Mouse (Mus musculus): ENCODE results near the gene Tsn. TPM values are rescaled to one million over a fixed set of nuclear protein-coding genes. Genes with fewer than 3 reads are reported as not detected.
A peak's percentile ranks its signal among the peaks of the same experiment; 100 is the strongest.

Tsn gene
- 100 to 1,000 TPM; 107 to 110 TPM for total RNA-seq (2021)

DNA sequence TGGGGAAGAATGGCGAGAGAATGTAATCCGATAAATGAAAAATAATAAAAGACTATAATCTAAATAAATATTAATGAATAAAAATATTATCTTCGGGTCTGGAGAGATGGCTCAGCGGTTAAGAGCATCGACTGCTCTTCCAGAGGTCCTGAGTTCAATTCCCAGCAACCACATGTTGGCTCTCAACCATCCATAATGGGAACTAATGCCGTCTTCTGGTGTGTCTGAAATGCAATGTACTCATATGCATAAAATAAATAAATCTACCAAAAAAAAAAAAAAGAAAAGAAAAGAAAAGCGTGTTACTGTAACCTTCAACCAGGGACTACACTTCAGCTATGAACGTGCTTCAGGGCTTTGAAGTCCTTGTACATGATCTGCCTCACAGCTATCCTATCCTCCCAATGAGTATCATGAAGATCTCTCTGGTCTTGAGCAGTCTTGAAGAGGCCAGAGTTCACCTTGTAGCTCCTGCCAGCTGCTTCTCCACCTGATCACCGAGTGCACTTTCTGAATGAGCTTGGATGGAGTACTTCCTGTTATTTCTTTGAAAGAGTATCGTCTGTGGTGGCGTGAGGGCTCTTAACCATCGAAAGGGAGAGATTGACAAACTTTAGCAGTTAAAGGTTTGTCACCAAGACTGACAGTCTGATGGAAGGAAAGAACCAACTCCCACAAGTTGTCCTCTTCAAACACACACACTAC lies at the start of gene Tsn:
Gene Tsn, minus strand, starts transcription at position 118 of the 705 bp plus-strand sequence.
- no peak for DNase-seq (ENCODE audit: low spot score in 2 of 2)
- intact Hi-C loops (cut with DNase I): loop anchor here (2.0 kb wide), 1 partner anchor 77 kb away; the partner anchor contains the start of gene Clasp1

DNA sequence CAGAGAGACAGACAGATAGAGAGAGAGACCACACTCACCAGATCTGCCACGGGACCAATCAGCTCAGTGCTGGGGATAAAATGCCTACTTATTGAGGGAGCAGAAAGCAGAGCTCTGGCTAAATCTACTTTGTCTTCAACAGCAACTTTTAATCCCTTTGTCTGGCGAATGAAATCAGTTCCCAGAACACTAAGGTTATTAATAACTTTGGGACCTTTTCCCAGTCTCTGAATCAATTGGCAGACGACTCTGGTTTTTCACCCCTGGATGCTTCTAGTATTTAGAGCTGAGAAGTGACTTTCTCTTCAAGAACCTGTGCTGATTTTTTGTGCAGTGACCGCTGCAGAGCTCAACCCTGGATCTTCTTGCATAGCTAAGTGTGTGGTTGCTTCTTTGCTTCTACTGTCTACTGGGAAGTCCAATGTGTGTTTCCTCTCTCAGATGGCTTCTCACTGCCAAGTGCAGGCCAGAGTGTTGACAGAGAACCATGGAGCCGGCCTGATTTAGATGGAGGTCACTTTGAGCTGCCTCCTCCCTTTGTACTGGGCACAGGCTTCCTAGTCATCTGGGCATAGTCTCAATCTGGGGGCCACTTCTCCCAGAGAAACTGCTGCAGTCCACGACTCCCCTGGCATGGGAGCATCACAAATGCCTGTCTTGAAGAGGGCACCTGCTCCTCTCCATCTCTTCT lies 47.7 kb upstream of the Tsn start:
- no peak for DNase-seq (ENCODE audit: low spot score in 2 of 2)
- intact Hi-C loops (cut with DNase I): no loop called here

- intact Hi-C loops (cut with DNase I): no loop called here
- DNase-seq (ENCODE audit: low spot score in 2 of 2): no peak
Measured at GRCm38 (mm10) chr1:118349922-118350321, 38.4 kb upstream of the Tsn start.

DNA sequence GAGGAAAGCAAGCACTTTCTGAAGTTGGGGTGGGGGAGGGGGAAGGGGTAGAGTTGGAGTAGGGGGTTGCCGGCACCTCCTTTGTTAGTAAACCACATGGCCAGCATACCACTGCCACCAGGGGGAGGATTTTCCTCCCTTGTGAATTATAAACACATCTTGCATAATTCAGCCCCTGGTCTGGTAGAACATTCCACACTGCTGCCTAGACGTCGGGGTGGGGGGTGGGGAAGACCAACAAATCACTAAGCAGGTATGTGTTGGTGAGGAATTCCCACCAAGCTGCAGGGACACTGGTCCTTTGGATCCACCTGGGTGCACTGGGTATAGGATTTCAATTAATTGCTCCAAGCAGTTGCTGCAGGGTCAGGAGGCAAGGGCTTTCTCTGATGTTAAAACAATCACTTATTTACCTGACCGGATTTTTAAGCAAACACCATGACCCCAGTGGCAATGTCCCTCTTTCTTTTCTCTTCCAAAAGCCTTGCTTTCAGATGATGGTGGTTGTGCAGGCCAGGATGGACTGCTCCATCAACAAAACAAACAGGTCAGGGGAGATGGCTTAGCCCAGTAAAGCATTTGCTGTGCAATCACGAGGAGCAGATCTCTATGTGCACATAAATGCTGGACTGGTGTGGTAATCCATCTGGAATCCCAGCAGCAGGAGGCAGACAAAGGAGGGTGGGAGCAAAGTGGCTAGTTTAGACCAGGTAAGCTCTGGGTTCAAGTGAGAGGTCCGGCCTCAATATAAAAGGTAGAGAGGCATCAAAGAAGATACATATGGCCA lies 32.3 kb upstream of the Tsn start:
- intact Hi-C loops (cut with DNase I): no loop called here

GRCm38 (mm10) chr1:118337921-118338320 lies 26.4 kb upstream of the Tsn start:
- DNase-seq (ENCODE audit: low spot score in 2 of 2): peak; percentile 31 to 63
- intact Hi-C loops (cut with DNase I): loop anchor here (5.0 to 10.0 kb wide), 4 partner anchors 49 to 417 kb away; partner anchors contain the start of gene Clasp1

More for the DNA sequence above, 32.3 kb upstream of the Tsn start:
- DNase-seq (ENCODE audit: low spot score in 2 of 2): no peak

DNA sequence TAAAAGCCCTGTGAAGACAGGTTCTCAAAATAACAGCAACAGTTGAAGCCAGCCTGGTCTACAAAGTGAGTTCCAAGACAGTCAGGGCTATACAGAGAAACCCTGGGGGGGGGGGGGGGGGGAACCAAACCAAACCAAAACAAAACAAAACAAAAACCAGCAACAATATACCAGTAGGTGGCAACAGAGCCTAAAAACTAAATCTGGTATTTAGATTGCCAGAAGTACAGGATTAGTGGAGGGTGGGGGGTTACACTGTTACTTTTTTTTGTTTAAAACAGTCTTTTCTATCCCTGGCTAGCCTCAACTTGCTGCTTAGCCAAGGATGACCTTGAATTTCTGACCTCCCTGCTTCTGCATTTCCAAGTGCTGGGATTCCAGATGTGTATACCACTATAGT lies 24.3 kb upstream of the Tsn start:
- no peak for DNase-seq (ENCODE audit: low spot score in 2 of 2)
- intact Hi-C loops (cut with DNase I): loop anchor here (2.0 to 10.0 kb wide), 5 partner anchors 51 to 419 kb away; partner anchors contain the start of gene Clasp1

DNA sequence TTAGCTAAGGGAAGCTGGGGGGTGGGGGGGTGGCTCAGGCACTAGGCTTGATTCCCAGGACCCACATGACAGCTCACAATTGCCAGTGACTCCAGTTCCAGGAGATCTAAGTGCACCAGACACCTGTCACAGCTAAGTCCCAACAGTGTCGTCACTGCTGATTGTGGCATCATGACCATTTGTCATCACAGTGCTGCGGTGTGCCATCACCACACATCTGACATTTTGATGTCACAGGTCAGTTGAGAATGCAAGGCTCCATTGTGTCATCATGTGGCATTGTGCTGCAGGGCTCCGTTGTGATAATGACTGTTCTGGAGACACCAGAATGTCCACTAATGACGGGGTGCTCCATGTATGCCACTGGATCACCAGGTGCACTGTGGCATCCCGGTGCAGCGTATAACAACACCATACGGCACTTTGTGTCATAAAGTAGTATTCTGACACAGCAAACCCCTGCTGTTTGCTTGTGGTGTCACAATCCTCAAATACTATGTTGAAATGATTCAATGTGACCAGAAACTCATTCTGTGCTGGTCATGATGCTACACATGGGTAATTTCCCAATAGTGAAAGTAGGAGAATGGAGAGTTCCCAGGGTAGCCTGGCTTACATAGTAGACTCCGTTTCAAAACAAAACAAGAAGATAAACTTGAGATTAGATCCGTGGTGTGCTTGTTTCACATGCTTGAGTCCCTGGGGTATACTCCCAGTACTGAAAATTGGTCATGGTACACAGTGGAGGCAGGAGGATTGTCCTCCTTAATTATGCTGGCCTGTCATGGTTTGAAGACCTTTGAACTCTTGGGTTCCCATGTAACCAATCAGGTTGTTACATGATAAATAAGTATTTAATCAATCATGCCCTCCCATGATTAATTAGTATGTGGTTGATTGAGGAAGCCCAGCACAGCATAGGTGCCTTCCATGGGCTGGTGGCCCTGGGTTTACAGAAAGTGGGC lies 23.5 kb upstream of the Tsn start:
- DNase-seq (ENCODE audit: low spot score in 2 of 2): no peak
- intact Hi-C loops (cut with DNase I): loop anchor here (2.0 to 10.0 kb wide), 5 partner anchors 52 to 420 kb away; partner anchors contain the start of gene Clasp1

DNA sequence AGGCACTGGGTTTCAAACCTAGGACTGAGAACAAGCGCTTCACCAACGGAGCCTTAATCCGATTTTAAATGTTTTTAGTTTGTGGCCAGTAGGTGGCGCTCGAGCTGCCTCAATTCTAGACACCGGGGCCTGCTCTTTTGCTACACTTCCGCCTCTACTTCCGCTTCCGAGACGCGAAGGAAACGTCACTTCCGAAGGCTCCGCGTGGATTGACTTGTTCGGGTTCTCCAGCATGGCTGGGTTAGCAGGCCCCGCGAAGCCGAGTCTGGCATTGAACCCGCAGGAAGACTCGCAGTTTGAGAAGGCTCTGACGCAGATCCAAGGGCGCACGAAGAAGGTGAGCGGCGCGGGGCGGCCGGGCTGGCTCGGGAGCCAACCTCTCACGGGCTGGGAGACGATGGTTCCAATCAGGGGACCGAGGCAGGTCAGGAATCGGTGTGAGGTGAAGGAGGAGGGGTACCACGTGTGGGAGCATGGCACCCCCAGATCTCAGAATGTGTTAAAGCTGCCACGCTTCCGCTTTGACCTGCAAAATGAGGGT lies 10.2 kb upstream of the Tsn start, which contains the start of gene Nifk:
Gene Nifk, plus strand, starts transcription at position 179 of the 541 bp plus-strand sequence.
- intact Hi-C loops (cut with DNase I): loop anchor here (5.0 kb wide), 1 partner anchor 176 kb away; no protein-coding TSS in a partner anchor
- peak; percentile 96 to 97 for DNase-seq (ENCODE audit: low spot score in 2 of 2)

DNA sequence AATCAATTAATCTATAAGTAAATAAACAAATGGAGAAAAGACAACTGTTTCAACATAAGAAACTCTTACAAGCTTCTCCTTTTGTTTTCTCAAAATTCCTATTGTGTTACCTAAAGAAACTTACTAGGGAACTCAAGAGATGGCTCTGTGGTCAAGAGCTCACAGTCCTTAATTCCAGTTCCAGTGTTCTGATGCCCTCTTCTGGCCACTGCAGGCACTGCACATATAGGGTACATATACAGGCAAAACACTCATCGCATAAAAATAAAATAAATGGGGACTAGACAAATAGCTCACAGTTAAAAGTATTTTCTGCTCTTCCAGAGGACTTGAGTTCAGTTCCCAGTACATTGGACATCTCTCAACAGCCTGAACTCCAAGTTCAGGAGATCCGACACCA lies 9.2 kb upstream of the Tsn start:
- intact Hi-C loops (cut with DNase I): loop anchor here (5.0 kb wide), 1 partner anchor 177 kb away; no protein-coding TSS in a partner anchor
- peak in 1 of 2 experiments; percentile 11 for DNase-seq (ENCODE audit: low spot score in 2 of 2)

DNA sequence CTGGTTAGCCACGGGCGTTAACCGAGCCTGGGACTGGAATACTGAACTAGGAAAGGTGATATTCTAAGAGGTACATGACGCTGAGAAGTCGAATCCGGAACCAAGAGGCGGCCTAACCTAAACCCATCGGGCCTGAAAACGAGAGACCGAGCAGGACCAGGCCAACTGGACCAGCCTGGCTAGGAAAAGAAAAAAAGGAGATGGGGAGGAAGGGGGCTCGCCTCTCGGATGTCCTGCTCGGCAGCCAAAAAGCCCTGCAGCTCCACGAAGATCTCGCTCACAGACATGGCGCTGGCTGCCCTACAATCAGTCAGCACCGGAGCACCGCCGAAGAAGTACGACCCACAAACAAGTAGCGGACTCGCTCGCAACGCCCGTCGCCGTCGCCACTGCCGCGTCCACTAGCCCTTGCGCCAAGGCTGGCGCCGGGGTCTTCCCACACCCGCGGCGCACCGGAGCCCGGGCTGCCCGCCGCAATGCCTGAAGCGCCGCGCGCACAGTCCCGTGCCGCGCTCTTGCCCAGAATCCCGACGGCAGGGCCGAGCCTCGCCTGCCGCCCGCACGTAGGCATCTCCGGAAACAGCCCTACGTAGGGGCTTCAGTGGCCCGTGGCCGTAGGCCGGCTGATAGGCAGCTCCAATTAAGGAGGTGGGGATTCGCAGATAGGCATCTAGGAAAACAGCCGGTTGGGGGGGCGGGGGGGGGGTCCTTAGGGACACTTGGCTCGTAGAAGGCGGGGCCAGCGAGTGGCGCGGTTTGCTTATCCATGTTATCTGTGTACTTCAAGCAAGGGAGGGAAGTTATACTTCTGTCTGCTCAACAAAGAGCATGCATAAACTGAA lies 538 bp downstream of the Tsn start:
- DNase-seq (ENCODE audit: low spot score in 2 of 2): peak; percentile 87 to 91
- intact Hi-C loops (cut with DNase I): loop anchor here (2.0 kb wide), 1 partner anchor 78 kb away; the partner anchor contains the start of gene Clasp1

- no peak for DNase-seq (ENCODE audit: low spot score in 2 of 2)
- intact Hi-C loops (cut with DNase I): no loop called here
Measured at GRCm38 (mm10) chr1:118297719-118298118, 13.8 kb downstream of the Tsn start.

DNA sequence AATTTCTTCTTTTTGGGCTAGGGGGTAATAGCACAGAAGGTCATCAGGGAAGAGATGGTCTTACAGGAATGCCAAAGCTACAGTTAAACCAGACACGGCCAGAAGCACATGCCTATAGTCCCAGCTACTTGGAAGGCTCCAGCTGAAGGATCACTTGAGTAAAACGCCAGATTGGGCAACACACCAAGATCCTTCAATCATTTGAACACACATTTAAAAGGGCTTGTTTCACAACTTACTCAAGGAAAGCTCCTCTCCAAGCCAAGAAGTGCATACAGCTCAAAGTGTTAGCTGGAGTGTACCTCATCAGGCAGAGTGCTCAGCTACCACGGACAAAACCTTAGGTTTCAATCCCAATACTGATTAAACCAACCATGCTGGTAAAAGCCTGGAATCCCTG lies 14.9 kb downstream of the Tsn start:
- DNase-seq (ENCODE audit: low spot score in 2 of 2): no peak

DNA sequence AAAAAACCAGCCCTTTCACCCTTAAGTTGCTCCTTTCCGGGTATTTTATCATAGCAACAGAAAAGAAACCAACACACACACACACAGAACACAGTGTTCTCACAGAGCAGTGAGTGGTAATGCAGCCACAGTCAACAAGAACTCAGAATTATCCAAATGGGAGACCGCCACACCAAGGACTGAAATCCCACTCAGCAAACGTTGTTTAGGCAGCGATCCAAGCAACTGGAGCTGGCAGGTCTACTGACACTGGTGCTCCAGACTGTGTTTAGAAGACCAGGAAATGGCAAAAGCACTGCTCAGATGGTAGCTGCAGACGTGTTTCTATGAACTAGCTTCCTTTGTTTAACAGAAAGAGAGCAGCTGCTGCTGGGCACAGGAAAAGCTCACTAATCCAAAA lies 16.7 kb downstream of the Tsn start:
- intact Hi-C loops (cut with DNase I): no loop called here
- DNase-seq (ENCODE audit: low spot score in 2 of 2): peak in 1 of 2 experiments; percentile 6

More for the DNA sequence above, 14.9 kb downstream of the Tsn start:
- intact Hi-C loops (cut with DNase I): no loop called here

DNA sequence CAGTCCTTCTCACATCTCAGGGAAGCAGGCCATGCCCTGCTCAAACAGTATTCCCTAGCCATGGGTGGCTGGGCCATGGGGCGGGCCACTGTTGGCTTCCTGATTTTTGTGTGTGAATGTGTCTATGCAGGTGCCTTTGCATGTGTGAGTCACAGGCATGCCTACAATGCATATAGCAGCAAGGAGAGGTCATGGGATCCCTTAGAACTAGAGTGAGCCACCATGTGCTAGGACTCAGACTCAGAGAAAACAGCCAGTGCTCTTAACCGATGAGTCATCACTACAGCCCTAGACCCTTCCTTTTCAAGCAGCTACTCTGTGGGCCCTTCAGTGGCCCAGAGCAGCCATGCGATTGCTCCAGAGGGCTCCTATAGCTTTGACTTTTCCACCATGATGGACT lies 17.3 kb downstream of the Tsn start:
- intact Hi-C loops (cut with DNase I): no loop called here
- DNase-seq (ENCODE audit: low spot score in 2 of 2): no peak

- intact Hi-C loops (cut with DNase I): no loop called here
Measured at GRCm38 (mm10) chr1:118292291-118292690, 19.2 kb downstream of the Tsn start.

GRCm38 (mm10) chr1:118275139-118275538 lies 36.4 kb downstream of the Tsn start:
- intact Hi-C loops (cut with DNase I): no loop called here
- DNase-seq (ENCODE audit: low spot score in 2 of 2): peak in 1 of 2 experiments; percentile 38

More at GRCm38 (mm10) chr1:118292291-118292690, 19.2 kb downstream of the Tsn start:
- no peak for DNase-seq (ENCODE audit: low spot score in 2 of 2)

DNA sequence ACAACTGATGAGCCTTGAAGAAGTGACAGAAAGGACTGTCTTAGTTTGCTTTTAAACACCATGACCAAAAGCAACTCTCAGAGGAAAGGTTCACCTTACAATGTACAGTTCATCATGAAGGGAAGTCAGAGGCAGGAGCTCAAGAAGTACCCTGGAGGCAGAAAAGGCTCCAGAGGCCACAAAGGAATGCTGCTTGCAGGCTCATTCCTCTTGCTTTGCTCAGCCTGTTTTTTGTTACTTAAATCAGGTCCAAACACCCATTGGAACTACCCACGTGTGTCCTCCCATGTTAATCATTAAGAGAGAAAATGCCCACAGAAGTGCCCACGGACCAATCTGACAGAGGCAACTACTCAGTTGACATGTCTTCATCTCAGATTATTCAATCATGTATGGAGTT lies 59.6 kb downstream of the Tsn start:
- intact Hi-C loops (cut with DNase I): no loop called here
- no peak for DNase-seq (ENCODE audit: low spot score in 2 of 2)

Data from left cerebral cortex, postnatal 25 days (tissue).